Mouse (Mus musculus) liver, embryonic 12.5 days (tissue): ENCODE results near the gene Spats2l. TPM values are rescaled to one million over a fixed set of nuclear protein-coding genes. Genes with fewer than 3 reads are reported as not detected.

Experiments
- ATAC-seq: fragments of 200-750 bp; cut with Nextera tagmentation; 2 replicates; pipeline ENCODE4 v1.8.0; 2017; ENCODE audit warnings: moderate number of reproducible peaks, mild to moderate bottlenecking, moderate library complexity
- H3K27ac ChIP-seq: fragments of 300-500 bp; sonication (generic); 2 replicates; pipeline ENCODE4 v1.5.1; 2016; ENCODE audit warnings: mild to moderate bottlenecking
- H3K27me3 ChIP-seq: fragments of 300-500 bp; sonication (generic); replicated peaks from 2 replicates; pipeline ENCODE4 v1.6.1; 2016; ENCODE audit warnings: mild to moderate bottlenecking, moderate library complexity
- H3K36me3 ChIP-seq: fragments of 300-500 bp; sonication (generic); 2 replicates; pipeline ENCODE4 v1.6.1; 2016; ENCODE audit warnings: mild to moderate bottlenecking, moderate library complexity
- H3K4me1 ChIP-seq: fragments of 300-500 bp; sonication (generic); 2 replicates; pipeline ENCODE4 v1.6.1; 2016
- H3K4me2 ChIP-seq: fragments of 300-500 bp; sonication (generic); 2 replicates; pipeline ENCODE4 v1.6.1; 2016; ENCODE audit warnings: mild to moderate bottlenecking, moderate library complexity
- H3K4me3 ChIP-seq: fragments of 300-500 bp; sonication (generic); 2 replicates; pipeline ENCODE4 v1.5.1; 2016; ENCODE audit warnings: mild to moderate bottlenecking, moderate library complexity
- H3K9ac ChIP-seq: fragments of 300-500 bp; sonication (generic); 2 replicates; pipeline ENCODE4 v1.6.1; 2016; ENCODE audit warnings: mild to moderate bottlenecking, moderate library complexity
- H3K9me3 ChIP-seq: fragments of 300-500 bp; sonication (generic); replicated peaks from 2 replicates; pipeline ENCODE4 v1.6.1; 2016; ENCODE audit warnings: mild to moderate bottlenecking, moderate library complexity
- WGBS: fragments of 180-500 bp; shearing (Covaris S2); methylation state at CpG from one replicate; pipeline ENCODE4 v1.1.7; 2016; ENCODE audit not compliant: insufficient replicate concordance; 5-methylcytosine and 5-hydroxymethylcytosine counted together
- polyA plus RNA-seq: library from polyadenylated mRNA; unstranded; fragments of >200 nt; fragmentation: Nextera tagmentation; extraction: Ambion mirVana; gene quantifications from 2 replicates; pipeline ENCODE4 v1.2.1, GENCODE M21; 2016

Gene Spats2l
- polyA plus RNA-seq, 1 experiment from 2014 or later = 12.5 TPM

DNA sequence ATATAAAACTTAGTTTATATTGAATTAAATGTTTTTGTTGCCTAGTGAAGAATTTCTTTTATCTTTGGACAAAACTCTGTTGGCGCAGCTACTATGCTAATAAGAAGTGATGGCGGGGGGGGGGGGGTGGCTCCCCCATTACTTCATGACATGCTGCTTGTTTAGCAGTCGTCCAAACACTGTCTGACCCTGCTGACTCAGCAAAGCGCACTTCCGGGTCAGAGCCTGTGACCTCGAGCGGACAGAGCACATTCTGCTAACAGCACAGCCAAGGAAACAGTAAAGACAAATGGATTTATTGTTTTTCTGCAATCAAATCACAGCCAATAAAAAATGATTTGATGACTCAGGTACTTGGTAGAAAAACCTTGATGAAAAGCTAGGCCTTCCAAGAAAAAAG, 61.2 kb downstream of the Spats2l start:
- H3K36me3 ChIP-seq = no peaks in the 10 kb centered on the region
- WGBS = 52% methylated on average over 7 of the region's 7 CpGs
- no peak for ATAC-seq
- H3K4me1 ChIP-seq = 0 out of 2 replicates have a peak, but pooled peaks cover 5% of the 10 kb centered on the region
- H3K27ac ChIP-seq = no peak overlapping the region
- H3K9ac ChIP-seq = no peak overlapping the region
- H3K9me3 ChIP-seq = no peaks in the 10 kb centered on the region
- H3K4me3 ChIP-seq = no peak overlapping the region
- no peaks in the 10 kb centered on the region for H3K27me3 ChIP-seq
- no peak overlapping the region for H3K4me2 ChIP-seq

DNA sequence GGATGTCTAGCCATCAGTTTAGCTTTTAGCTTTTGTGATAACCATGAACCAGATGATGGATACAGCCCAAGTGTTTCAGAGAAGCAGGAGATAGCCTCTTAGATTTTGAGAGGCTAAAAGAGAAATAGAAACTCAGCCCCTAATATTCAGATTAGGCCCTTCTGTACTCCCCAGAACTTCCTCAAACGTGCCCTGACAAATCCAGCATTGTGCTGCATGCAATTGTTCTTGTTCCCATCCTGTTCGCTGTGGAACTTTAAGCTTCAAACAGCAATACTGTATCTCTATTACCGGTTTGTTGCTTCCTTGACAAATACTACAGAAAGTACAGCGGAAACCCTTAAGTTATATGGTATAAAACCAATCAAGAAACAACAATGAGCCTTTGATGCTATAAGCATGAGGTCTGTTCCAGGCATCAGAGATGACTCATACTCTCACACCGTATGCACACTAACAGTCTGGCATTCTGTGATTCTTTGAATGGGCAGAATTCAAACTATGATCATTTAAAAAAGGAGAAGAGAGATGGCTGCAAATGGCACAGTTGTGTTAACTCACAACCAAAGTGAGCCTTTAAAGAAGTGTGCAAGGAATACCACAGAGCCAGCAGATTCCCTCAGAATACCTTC, 62.8 kb downstream of the Spats2l start:
- Histone ChIP-seq H3K4me3 (no peak overlapping the region), H3K4me2 (no peak overlapping the region), H3K27me3 (no peaks in the 10 kb centered on the region), H3K9ac (no peak overlapping the region), H3K4me1 (0 out of 2 replicates have a peak, but pooled peaks cover 5% of the 10 kb centered on the region), H3K9me3 (no peaks in the 10 kb centered on the region), H3K27ac (no peak overlapping the region), H3K36me3 (no peaks in the 10 kb centered on the region)
- 59% methylated on average over 5 of the region's 5 CpGs for WGBS
- no peak for ATAC-seq

DNA sequence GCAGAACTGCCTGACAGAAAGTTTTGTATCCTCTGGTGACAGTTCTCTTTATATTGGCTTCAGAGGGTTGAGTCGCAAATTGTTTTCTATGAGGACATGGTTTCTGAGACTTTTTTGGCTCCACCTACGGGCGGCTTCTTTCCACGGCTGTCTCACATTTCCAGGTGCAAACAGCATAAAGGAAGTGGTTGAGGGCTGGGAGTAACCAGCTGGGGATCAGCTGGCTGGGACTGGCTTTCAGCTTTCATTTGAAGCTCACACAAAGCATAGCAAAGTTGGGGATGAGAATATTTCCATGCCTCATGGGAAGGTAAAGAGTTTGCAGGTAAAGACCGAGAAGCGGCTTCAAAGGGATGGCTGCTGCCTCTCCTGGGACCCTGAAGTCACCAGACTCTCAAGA, 65.9 kb downstream of the Spats2l start:
- no peak overlapping the region for H3K4me2 ChIP-seq
- no peaks in the 10 kb centered on the region for H3K27me3 ChIP-seq
- ATAC-seq = no peak
- H3K9me3 ChIP-seq = no peaks in the 10 kb centered on the region
- 62% methylated on average over 6 of the region's 6 CpGs for WGBS
- no peak overlapping the region for H3K27ac ChIP-seq
- H3K4me1 ChIP-seq = no peaks in the 10 kb centered on the region
- no peaks in the 10 kb centered on the region for H3K36me3 ChIP-seq
- H3K4me3 ChIP-seq = no peak overlapping the region
- H3K9ac ChIP-seq = no peak overlapping the region

DNA sequence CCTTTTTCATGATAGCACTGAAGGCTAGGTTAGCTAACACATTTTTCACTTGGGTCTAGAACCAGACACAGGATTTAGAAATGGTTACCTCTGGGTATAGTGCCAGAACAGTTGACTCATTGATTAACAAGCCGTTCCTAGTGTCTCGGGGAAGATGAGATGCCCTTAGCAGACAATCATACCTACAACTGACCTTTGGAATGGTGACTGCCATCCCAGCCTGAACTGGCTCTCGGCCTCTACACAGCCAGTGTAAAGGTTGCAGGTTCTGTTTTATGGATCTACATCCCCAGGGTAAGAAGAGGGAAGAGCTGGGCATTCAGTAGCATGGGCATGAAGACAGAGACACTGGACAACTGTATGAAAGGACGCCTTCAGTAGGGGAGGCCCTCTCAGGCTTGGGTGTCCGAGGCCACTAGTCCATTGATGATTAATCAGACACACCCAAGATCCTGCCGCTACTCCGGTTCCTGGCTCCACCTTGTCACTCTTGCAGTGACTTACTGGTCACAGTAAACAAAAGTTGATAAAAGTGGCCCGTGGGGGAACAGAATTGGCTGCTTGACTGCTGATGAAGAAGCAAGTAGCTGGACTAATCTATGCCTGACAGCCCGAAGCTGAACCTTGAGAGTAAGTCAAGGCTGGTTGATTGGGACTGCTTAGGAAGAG, 71.2 kb downstream of the Spats2l start:
- no peak for ATAC-seq
- WGBS = 53% methylated on average over 9 of the region's 9 CpGs
- no peaks in the 10 kb centered on the region for H3K4me1 ChIP-seq

DNA sequence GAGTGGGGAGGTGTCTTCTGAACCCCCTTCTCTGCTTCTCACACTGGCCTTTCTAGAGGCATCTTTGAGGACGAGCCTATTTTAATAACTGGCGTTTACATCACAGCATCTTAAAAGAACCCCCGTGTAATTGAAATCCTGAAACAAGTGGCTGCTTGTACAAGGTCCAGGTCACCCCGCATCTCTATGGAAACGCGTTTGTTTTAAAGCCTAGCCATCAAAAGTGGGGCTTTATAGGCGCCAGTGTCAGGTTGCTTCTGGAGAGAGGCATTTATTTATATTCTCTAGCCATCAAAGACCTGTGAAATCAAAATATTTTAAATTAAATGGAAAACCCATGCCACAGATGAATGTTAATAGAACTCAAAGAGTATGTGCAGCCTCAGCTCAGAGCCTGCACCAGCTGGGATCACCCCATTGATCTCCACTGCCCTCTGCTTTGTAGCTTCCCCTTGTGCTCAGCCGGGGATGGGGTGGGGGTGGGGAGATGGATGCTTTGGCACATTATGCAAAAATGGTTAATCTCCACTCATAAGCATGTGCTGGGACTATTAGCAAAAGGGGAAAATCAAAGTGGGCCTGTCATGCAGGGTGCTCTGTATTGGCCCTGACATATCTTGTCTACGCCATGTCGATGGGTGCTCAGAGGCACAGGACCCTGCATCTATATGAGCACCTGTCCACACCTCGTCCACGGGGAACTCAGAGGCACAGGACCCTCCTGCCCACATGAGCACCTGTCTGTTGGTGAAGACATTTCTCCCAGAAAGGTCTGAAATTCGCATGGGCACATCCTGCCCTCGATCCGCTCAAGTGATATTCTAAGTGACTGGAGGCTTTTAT, 73.1 kb downstream of the Spats2l start:
- Histone ChIP-seq H3K4me3 (no peak overlapping the region), H3K4me1 (no peaks in the 10 kb centered on the region), H3K36me3 (no peaks in the 10 kb centered on the region), H3K27me3 (no peaks in the 10 kb centered on the region), H3K4me2 (no peak overlapping the region), H3K9me3 (no peaks in the 10 kb centered on the region), H3K9ac (no peak overlapping the region), H3K27ac (no peak overlapping the region)
- WGBS = 69% methylated on average over 15 of the region's 15 CpGs
- ATAC-seq = no peak

More for the DNA sequence above, 71.2 kb downstream of the Spats2l start:
- Histone ChIP-seq H3K27me3 (no peaks in the 10 kb centered on the region), H3K36me3 (no peaks in the 10 kb centered on the region), H3K9me3 (no peaks in the 10 kb centered on the region), H3K9ac (no peak overlapping the region), H3K4me3 (no peak overlapping the region), H3K27ac (no peak overlapping the region), H3K4me2 (no peak overlapping the region)

DNA sequence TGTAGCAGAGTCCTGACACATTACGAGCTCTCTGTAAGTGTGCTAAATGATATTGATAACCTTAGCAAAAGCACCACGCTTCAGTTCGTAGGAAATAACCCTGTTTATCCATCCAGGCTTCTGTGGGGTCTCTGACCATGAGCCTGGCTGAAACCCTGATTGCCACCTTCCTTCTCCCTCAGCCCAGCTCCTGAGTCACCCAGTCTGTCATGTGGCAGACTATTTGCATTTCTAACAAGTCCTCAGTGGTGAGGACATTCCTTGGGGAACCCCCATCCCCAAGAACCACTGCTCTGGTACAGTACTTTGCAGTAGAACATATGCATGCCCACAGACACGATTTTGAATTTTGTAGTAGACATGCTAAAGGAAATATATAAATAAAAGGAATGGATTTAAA, 75.1 kb downstream of the Spats2l start:
- 57% methylated on average over 4 of the region's 4 CpGs for WGBS
- Histone ChIP-seq H3K4me3 (no peak overlapping the region), H3K27ac (no peak overlapping the region), H3K9ac (no peak overlapping the region), H3K9me3 (no peaks in the 10 kb centered on the region), H3K4me1 (no peaks in the 10 kb centered on the region), H3K36me3 (no peaks in the 10 kb centered on the region), H3K4me2 (no peak overlapping the region), H3K27me3 (no peaks in the 10 kb centered on the region)
- no peak for ATAC-seq

DNA sequence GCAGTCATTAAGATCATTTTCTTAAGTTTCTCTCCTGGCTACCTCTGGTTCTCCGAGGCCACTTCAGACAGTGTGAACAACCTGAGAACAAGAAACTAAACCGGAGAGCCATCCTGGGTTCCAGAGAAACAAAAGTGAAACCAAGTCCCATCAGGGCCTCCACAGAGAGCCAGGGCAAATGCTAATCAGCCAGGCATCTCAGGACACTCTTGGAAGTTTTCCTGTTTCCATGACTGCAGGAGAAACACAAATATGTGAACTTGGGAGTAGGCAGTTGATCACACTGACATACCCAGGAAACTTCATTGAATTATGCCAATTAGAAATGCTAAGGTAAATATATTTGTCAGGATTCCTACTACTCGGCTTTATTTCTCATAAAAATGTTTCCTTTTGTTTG, 76.0 kb downstream of the Spats2l start:
- Histone ChIP-seq H3K4me1 (no peaks in the 10 kb centered on the region), H3K36me3 (no peaks in the 10 kb centered on the region), H3K27me3 (no peaks in the 10 kb centered on the region), H3K9me3 (no peaks in the 10 kb centered on the region), H3K9ac (no peak overlapping the region), H3K4me2 (no peak overlapping the region), H3K27ac (no peak overlapping the region), H3K4me3 (no peak overlapping the region)
- WGBS = 56% methylated on average over 3 of the region's 3 CpGs
- ATAC-seq = no peak

DNA sequence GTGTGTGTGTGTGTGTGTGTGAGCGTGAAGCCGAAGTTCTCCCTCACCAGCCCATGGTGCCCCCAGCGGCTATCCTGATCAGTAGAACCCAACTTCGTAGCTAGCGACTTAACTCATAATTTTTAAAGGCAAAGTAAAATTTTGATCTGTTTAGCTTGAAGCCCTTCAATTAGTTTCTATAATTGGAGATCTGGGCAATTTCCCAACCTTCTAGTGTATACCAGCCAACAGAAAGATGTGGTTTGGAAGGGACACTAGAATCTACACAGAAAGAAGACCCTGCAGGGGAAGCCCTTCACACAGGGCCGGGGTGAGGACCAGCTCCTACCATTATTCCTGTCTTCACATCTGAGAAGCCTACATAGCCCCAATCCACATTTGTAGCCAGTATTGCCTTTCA, 77.9 kb downstream of the Spats2l start:
- H3K4me2 ChIP-seq = no peak overlapping the region
- H3K9ac ChIP-seq = no peak overlapping the region
- no peaks in the 10 kb centered on the region for H3K27me3 ChIP-seq
- 83% methylated on average over 6 of the region's 6 CpGs for WGBS
- no peak for ATAC-seq
- H3K4me3 ChIP-seq = no peak overlapping the region
- H3K4me1 ChIP-seq = no peaks in the 10 kb centered on the region
- H3K9me3 ChIP-seq = no peaks in the 10 kb centered on the region
- no peak overlapping the region for H3K27ac ChIP-seq
- no peaks in the 10 kb centered on the region for H3K36me3 ChIP-seq

DNA sequence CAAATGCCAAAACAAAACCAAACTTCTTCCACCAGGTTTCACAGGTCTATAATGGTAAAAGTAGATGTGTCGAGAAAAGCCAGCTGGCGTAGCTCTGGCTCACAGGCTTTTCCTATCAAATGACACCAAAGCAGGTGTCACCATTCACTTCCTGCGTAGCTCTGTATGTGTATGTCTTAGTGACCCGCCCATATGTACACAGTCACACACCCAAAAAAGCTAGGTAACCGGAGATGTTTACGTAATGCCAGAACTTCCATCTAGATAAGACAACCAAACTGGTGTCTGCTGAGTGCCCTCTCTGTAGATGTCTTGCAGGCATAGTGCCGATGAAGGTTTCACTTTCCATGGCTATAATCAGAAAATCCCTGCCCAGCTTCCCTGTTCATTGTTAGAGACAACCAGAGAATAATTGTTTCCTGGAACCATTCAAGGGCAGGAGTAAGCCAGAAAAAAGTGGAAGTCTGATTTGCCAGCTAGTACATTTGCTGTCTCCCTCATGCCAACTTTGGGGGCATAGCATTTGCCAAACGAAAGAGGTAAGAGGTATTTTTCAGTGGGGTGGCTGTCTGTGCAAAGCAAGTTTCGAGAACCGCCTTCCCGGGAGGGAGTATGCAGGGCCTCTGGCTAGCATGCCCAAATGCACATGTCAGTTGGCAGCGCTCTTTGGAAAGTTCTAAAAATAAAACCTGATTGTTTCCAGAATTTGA, 78.8 kb downstream of the Spats2l start:
- Histone ChIP-seq H3K9ac (no peak overlapping the region), H3K4me2 (no peak overlapping the region), H3K9me3 (no peaks in the 10 kb centered on the region), H3K27ac (no peak overlapping the region), H3K4me3 (no peak overlapping the region), H3K27me3 (no peaks in the 10 kb centered on the region), H3K4me1 (no peaks in the 10 kb centered on the region), H3K36me3 (no peaks in the 10 kb centered on the region)
- 74% methylated on average over 12 of the region's 12 CpGs for WGBS
- no peak for ATAC-seq

DNA sequence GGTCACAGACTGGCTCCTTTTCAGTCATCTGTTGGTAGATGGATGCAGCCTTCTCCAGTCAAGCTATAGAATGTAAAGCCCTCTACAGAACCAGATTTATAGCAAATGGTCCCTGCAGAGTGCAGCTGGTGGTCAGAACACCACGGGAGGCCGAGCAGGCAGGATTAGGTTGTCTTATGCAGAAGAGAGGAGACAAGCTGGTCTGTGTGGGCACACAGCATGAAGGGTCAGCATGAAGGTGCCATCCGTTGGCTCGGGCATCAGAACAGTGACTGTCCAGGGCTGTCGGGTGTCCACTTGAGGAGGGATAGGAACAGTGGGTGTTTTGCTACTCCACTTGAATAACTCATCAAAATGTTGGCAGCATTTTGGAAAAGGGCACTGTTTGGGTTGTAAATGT, 83.8 kb downstream of the Spats2l start:
- Histone ChIP-seq H3K4me2 (no peak overlapping the region), H3K4me1 (no peaks in the 10 kb centered on the region), H3K36me3 (no peaks in the 10 kb centered on the region), H3K9ac (no peak overlapping the region), H3K27me3 (no peaks in the 10 kb centered on the region), H3K4me3 (no peak overlapping the region), H3K27ac (no peak overlapping the region), H3K9me3 (no peaks in the 10 kb centered on the region)
- WGBS = 65% methylated on average over 5 of the region's 5 CpGs
- no peak for ATAC-seq

DNA sequence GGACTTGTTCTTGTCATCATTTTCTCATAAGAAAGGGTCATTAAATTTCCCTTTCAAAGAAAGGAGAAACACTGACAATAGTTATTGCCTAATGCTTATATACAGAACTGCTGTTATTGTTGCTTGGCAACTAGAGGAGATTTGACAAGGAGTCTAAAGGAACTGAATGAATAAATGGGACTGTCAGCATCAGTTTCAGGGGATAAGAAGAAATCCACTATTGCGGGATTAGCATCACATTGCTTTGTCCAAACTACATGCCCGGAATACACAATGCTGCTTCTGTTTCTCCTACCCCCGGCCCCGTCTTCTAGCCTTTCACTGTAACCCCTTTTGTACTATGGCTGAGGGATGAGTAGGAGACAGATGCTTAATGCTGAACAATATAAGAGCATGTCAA, 88.1 kb downstream of the Spats2l start:
- no peak overlapping the region for H3K9ac ChIP-seq
- no peaks in the 10 kb centered on the region for H3K4me1 ChIP-seq
- H3K4me2 ChIP-seq = no peak overlapping the region
- no peak for ATAC-seq
- H3K27ac ChIP-seq = no peak overlapping the region
- H3K4me3 ChIP-seq = no peak overlapping the region
- WGBS = 81% methylated on average over 4 of the region's 4 CpGs
- no peaks in the 10 kb centered on the region for H3K9me3 ChIP-seq
- H3K27me3 ChIP-seq = no peaks in the 10 kb centered on the region
- H3K36me3 ChIP-seq = no peaks in the 10 kb centered on the region

DNA sequence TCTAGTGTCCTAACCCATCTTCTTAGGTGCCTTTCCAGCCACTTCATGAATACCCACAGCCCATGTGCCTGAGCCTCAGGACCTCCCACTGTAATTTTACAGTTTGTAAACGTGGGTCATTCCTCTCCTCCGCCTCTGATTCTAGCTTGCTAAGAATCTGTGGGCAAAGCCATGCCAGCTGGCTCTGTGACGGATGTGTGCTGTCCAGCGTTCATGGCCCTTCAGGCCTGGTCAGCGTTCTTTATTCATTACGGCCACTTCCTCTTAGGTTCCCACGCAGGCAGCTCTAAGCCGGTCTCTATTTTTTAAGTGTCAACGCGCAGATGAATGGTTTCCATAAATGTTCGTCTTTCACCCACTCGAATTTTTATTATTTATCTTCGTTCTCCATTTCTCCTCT, 94.7 kb downstream of the Spats2l start:
- Histone ChIP-seq H3K4me1 (no peaks in the 10 kb centered on the region), H3K9ac (no peak overlapping the region), H3K27ac (no peak overlapping the region), H3K36me3 (no peaks in the 10 kb centered on the region), H3K27me3 (no peaks in the 10 kb centered on the region), H3K4me2 (no peak overlapping the region), H3K4me3 (no peak overlapping the region), H3K9me3 (no peaks in the 10 kb centered on the region)
- WGBS = 55% methylated on average over 13 of the region's 13 CpGs
- no peak for ATAC-seq
